Mouse (Mus musculus) cortical plate, adult 2 months (tissue): Measurements from ENCODE around the gene Prodh2. TPM values are rescaled to one million over a fixed set of nuclear protein-coding genes. Genes with fewer than 3 reads are reported as not detected.
A peak's percentile ranks its signal among the peaks of the same experiment; 100 is the strongest.
"Not testable (repeated sequence)": the region's sequence is repeated elsewhere in the genome, so short reads cannot be mapped to it uniquely, and the experiment has no call there.

Source experiments
- H3K27ac ChIP-seq: fragments of 200-500 bp; 2 replicates; pipeline ENCODE4 v1.5.1; 2012; ENCODE audit warnings: low read length, control low read depth, inconsistent platforms; ENCODE audit not compliant: insufficient read depth
- H3K4me1 ChIP-seq: fragments of 200-500 bp; 2 replicates; pipeline ENCODE4 v1.6.1; 2011; ENCODE audit warnings: low read length; ENCODE audit not compliant: control insufficient read depth, insufficient read depth
- H3K4me3 ChIP-seq: fragments of 200-500 bp; 2 replicates; pipeline ENCODE4 v1.5.1; 2011; ENCODE audit warnings: mild to moderate bottlenecking, low read length, control low read depth; ENCODE audit not compliant: insufficient read depth
- CTCF ChIP-seq: fragments of 200-500 bp; IDR thresholded peaks from 2 replicates; pipeline ENCODE4 v1.5.1; 2011; ENCODE audit warnings: mild to moderate bottlenecking, control low read depth, low read length; ENCODE audit not compliant: insufficient read depth; ENCODE audit errors: extremely low read depth
- POLR2A ChIP-seq: fragments of 200-500 bp; IDR thresholded peaks from 2 replicates; pipeline ENCODE4 v1.6.1; 2011; ENCODE audit warnings: mild to moderate bottlenecking, low read length, control low read depth; ENCODE audit not compliant: insufficient read depth; ENCODE audit errors: extremely low read depth
- polyA plus RNA-seq: library from polyadenylated mRNA; depleted of rRNA; stranded (reverse); fragments of >200 nt; gene quantifications from 2 replicates; pipeline ENCODE4 v1.2.3, GENCODE M21; 2012

Prodh2 gene
- polyA plus RNA-seq, 1 experiment = not detected

DNA sequence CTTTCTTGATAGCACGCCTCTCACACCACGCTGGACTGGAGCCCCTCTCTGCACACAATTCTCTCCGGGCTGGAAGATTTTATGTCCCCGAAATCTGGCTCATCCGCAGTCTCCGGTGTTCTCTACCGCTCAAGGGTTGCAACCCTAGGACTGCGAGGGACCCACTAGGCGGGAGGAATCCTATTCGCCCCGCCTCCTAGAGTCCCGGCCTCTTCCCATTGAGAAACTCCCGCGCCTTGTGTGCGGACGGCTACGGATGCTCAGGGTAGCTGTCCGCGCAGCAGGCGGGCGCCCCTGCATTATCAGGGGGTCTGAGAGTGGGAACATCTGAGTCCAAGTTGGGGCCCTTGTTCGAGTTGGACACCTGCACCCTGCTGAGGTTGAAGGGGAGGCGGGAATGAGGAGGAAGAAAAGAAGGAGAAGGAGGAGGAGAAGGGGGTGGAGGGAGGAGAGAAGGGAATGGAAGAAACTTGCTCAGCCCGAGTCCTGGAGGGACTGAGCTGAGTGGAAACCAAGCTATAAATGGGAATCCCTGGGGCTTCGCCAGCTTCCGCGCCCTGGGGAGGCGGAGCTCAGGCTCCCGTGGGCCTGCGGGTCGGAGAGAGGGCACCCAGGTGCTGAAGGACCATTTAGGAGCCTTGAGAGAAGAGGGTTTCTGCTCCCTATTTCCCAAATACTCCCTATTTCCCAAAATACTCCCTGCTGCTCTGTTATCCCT, 36.4 kb upstream of the Prodh2 start:
- no peak overlapping the region for H3K27ac ChIP-seq
- no peaks in the 10 kb centered on the region for H3K4me1 ChIP-seq
- TF ChIP-seq CTCF (no peak), POLR2A (no peak)
- peak overlapping the region; percentile 16 for H3K4me3 ChIP-seq

GRCm38 (mm10) chr7:30457629-30458330, 35.6 kb upstream of the Prodh2 start, which contains the start of the genes Kirrel2 and Nphs1:
Gene Kirrel2, minus strand, starts transcription at chr7:30457690.
Gene Nphs1, plus strand, starts transcription at chr7:30458315.
- peak within 1 kb of the TSS; percentile 16 for H3K4me3 ChIP-seq
- no peak for TF ChIP-seq POLR2A
- TF ChIP-seq CTCF = no peak
- no peak within 1 kb of the TSS for H3K27ac ChIP-seq
- no peaks in the 10 kb centered on the region for H3K4me1 ChIP-seq

DNA sequence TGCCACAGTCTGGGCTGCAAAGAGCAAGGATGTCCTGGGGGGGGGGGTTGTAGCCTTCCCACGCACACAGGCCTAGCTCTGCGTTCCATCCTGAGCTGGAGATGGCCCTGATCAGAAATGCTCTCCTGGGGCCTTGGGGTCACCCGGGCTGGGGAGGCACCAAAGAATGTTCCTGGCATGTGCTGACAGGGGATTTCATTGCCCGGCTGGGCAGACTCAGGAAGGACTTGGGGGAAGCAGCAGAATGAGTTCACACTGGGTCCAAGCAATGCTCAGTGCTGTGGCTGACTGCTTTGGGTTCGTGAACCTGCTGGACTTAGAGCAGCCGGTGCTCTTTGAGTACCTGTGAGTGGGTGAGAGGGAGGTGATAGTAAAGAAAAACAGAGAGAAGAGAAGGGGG, 33.9 kb upstream of the Prodh2 start:
- Histone ChIP-seq H3K27ac (no peak overlapping the region), H3K4me3 (no peak overlapping the region), H3K4me1 (no peaks in the 10 kb centered on the region)
- TF ChIP-seq POLR2A (no peak), CTCF (no peak)

DNA sequence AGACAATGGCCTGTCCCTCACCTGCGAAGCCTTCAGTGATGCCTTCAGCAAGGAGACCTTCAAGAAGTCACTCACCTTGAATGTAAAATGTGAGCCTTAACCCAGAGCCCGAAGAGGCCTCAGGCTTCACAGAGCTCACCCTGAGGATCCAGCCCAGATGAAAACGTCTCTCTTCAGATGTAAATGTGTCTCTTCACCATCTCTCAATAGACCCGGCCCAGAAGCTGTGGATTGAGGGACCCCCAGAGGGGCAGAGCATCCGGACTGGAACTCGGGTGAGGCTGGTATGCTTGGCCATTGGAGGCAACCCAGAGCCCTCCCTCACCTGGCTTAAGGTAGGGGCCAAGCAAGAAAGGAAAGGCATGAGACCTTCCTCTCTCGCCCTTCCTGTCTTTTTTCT, 29.9 kb upstream of the Prodh2 start:
- no peak overlapping the region for H3K27ac ChIP-seq
- TF ChIP-seq CTCF = no peak
- no peak overlapping the region for H3K4me3 ChIP-seq
- no peaks in the 10 kb centered on the region for H3K4me1 ChIP-seq

GRCm38 (mm10) chr7:30463996-30464395, 29.4 kb upstream of the Prodh2 start:
- no peaks in the 10 kb centered on the region for H3K4me1 ChIP-seq
- H3K4me3 ChIP-seq = no peak overlapping the region
- no peak overlapping the region for H3K27ac ChIP-seq
- TF ChIP-seq POLR2A (no peak), CTCF (no peak)

- no peak overlapping the region for H3K27ac ChIP-seq
- H3K4me1 ChIP-seq = no peaks in the 10 kb centered on the region
- no peak overlapping the region for H3K4me3 ChIP-seq
- no peak for TF ChIP-seq CTCF
Measured at GRCm38 (mm10) chr7:30464816-30465300, 28.6 kb upstream of the Prodh2 start.

DNA sequence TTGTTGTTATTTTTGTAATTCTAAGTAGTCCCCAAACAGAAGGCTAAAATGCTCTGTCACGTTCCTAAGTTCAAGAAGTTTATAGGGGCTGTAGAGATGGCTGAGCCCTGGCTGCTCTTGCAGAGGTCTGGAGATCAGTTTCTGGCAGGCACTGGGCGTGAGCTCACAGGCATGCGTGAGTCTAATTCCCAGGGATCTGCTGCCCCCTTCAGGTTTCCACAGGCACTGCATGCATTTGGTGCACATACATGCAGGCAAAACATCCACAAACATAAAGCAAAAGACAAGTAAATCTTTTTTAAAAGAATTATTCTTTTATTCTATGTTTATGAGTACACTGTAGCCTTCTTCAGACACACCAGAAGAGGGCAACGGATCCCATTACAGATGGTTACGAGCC, 21.0 kb upstream of the Prodh2 start:
- TF ChIP-seq CTCF (peak; percentile 53), POLR2A (no peak)
- H3K4me1 ChIP-seq = no peaks in the 10 kb centered on the region
- H3K4me3 ChIP-seq = no peak overlapping the region
- H3K27ac ChIP-seq = no peak overlapping the region

GRCm38 (mm10) chr7:30474999-30475398, 18.4 kb upstream of the Prodh2 start:
- H3K27ac ChIP-seq = no peak overlapping the region
- no peak for TF ChIP-seq POLR2A
- TF ChIP-seq CTCF = no peak
- H3K4me1 ChIP-seq = no peaks in the 10 kb centered on the region; the same call in 1 of the 2 replicates
- H3K4me3 ChIP-seq = no peak overlapping the region

- H3K4me3 ChIP-seq = not testable (repeated sequence)
Measured at GRCm38 (mm10) chr7:30476136-30476535, 17.3 kb upstream of the Prodh2 start.

DNA sequence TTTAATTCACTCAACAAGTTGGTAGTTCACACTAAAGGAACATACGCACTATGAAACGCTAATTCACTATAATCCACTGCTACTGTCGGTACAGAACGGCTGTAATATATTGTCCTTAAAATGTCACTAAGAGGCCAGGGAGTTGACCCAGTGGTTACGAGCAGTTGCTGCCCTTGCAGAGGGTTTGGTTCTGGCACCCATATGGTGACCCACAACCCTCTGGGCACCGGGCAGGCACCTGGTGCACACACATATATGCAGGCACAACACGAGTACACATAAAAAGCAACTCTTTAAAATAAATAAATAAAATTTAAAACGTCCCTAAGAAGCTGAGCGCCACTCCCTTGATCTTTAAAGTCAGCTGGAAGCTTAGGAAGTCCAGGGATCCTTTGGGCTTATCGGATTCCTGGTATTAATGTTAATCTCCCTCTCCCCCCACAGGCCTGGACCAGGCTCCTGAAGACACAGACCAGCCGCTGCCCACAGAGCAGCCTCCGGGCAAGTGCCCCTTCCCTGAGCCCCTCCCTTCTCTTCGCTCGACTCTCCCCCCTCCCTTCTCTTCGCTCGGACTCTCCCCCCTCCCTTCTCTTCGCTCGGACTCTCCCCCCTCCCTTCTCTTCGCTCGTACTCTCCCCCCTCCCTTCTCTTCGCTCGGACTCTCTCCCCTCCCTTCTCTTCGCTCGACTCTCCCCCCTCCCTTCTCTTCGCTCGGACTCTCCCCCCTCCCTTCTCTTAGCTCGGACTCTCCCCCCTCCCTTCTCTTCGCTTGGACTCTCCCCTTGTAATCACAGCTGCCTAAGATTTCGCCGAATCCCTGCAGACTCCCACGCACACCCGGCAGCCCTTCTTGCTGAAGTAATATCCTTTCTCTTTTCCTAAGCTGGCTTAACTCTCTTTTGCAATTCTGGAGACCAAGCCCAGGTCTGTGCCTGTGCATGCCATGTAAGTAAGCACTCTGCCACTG, 15.7 kb upstream of the Prodh2 start:
- Histone ChIP-seq H3K4me3 (peak overlapping the region; percentile 6), H3K4me1 (no peaks in the 10 kb centered on the region; the same call in 1 of the 2 replicates), H3K27ac (no peak overlapping the region)
- TF ChIP-seq CTCF (no peak), POLR2A (no peak)

More at GRCm38 (mm10) chr7:30476136-30476535, 17.3 kb upstream of the Prodh2 start:
- H3K27ac ChIP-seq, H3K4me1 ChIP-seq: not testable (repeated sequence)
